Mouse (Mus musculus): Measurements from ENCODE around the gene Fabp1.

Fabp1 gene

GRCm38 (mm10) chr6:71199612-71200011 is at the start of gene Fabp1:
Fabp1 (plus strand) TSS chr6:71199827.
- no peak for DNase-seq (ENCODE audit: low spot score)

GRCm38 (mm10) chr6:71151098-71151497 is 48.5 kb upstream of the Fabp1 start:
- no peak for DNase-seq (ENCODE audit: low spot score)

- no peak for DNase-seq (ENCODE audit: low spot score)
These were observed 46.1 kb upstream of the Fabp1 start for GRCm38 (mm10) chr6:71153486-71153885.

GRCm38 (mm10) chr6:71154861-71155260 is 44.8 kb upstream of the Fabp1 start:
- no peak for DNase-seq (ENCODE audit: low spot score)

GRCm38 (mm10) chr6:71156674-71157326 is 42.8 kb upstream of the Fabp1 start:
- no peak for DNase-seq (ENCODE audit: low spot score)

GRCm38 (mm10) chr6:71161290-71161689 is 38.3 kb upstream of the Fabp1 start:
- DNase-seq (ENCODE audit: low spot score): no peak

GRCm38 (mm10) chr6:71162269-71162668 is 37.4 kb upstream of the Fabp1 start:
- DNase-seq (ENCODE audit: low spot score): no peak

GRCm38 (mm10) chr6:71164394-71164793 is 35.2 kb upstream of the Fabp1 start:
- DNase-seq (ENCODE audit: low spot score): no peak

GRCm38 (mm10) chr6:71166551-71167169 is 33.0 kb upstream of the Fabp1 start:
- DNase-seq (ENCODE audit: low spot score): no peak

GRCm38 (mm10) chr6:71172812-71173580 is 26.6 kb upstream of the Fabp1 start:
- DNase-seq (ENCODE audit: low spot score): no peak

GRCm38 (mm10) chr6:71180596-71180995 is 19.0 kb upstream of the Fabp1 start:
- DNase-seq (ENCODE audit: low spot score): no peak

- DNase-seq (ENCODE audit: low spot score): no peak
These were observed 14.6 kb upstream of the Fabp1 start for GRCm38 (mm10) chr6:71184941-71185604.

- no peak for DNase-seq (ENCODE audit: low spot score)
These were observed 10.0 kb upstream of the Fabp1 start for GRCm38 (mm10) chr6:71189578-71189977.

- DNase-seq (ENCODE audit: low spot score): no peak
These were observed 9.1 kb upstream of the Fabp1 start for GRCm38 (mm10) chr6:71190501-71190900.

GRCm38 (mm10) chr6:71193151-71193740 is 6.4 kb upstream of the Fabp1 start:
- DNase-seq (ENCODE audit: low spot score): no peak

- DNase-seq (ENCODE audit: low spot score): no peak
These were observed 3.5 kb upstream of the Fabp1 start for GRCm38 (mm10) chr6:71196107-71196506.

GRCm38 (mm10) chr6:71197636-71198535 is 1.7 kb upstream of the Fabp1 start:
- DNase-seq (ENCODE audit: low spot score): no peak

GRCm38 (mm10) chr6:71201925-71202324 is 2.3 kb downstream of the Fabp1 start:
- no peak for DNase-seq (ENCODE audit: low spot score)

- no peak for DNase-seq (ENCODE audit: low spot score)
These were observed 4.0 kb downstream of the Fabp1 start for GRCm38 (mm10) chr6:71203674-71204073.

- no peak for DNase-seq (ENCODE audit: low spot score)
These were observed 4.5 kb downstream of the Fabp1 start for GRCm38 (mm10) chr6:71204166-71204565.

- no peak for DNase-seq (ENCODE audit: low spot score)
These were observed 9.1 kb downstream of the Fabp1 start for GRCm38 (mm10) chr6:71208691-71209090.
